Mouse (Mus musculus): Measurements from ENCODE around the gene F2rl1.

F2rl1 gene

DNA sequence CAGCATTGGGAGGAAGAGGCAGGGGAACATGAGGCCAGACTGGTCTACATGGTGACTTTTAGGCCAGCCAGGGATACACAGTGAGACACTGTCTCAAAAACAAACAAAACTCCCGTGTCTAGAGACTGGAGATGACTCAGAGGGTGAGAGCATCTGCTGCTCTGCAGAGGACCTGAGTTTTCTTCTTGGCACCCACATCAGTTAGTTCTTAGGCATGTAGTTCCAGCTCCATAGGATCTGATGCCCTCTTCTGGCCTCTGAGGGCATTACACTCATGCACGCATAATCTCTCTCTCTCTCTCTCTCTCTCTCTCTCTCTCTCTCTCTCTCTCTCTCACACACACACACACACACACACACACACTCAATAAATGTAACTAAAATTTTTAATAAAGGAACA lies 54.1 kb downstream of the F2rl1 start:
- intact Hi-C loops (cut with DNase I): no loop called here
